Mouse (Mus musculus) megakaryocyte, embryonic 14.5 days (primary cell): ENCODE data around the gene Krtap3-2.

Experiments
- FLI1 ChIP-seq: IDR thresholded peaks from 2 replicates; pipeline ENCODE4 v1.6.1; 2012; ENCODE audit warnings: low read length, inconsistent platforms, mixed read lengths
- GATA1 ChIP-seq: IDR thresholded peaks from 3 replicates; pipeline ENCODE4 v1.6.1; 2012; ENCODE audit warnings: mixed read lengths, low read length, inconsistent platforms, borderline replicate concordance

DNA sequence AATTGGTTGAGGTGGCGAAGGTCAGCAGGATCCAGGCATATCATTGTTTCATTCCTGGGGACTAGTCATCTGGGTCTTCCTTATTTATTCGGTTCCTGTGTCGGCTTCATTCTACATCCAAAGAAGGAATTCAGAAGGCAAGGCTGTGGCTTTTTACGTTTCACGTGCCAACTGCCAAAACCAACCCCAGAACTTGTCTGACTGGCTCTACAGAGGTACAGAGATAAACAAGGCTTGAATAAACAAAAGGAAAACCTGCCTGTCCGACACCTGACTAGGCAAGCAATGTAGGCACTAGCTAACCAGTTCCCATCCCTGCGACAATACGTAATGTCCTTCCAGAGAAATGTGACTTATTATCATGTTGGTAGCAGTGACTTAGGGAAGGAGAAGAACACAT lies 42.6 kb downstream of the Krtap3-2 start:
- TF ChIP-seq GATA1, result no peak
- no peak for TF ChIP-seq FLI1
